Mouse (Mus musculus) ES-E14 (cell line): Measurements from ENCODE around the gene Brd1. TPM values are rescaled to one million over a fixed set of nuclear protein-coding genes. Genes with fewer than 3 reads are reported as not detected.

Experiments used
- DNase-seq: peaks from one replicate; pipeline ENCODE4 v3.0.0-alpha.2; 2013; ENCODE audit warnings: low read depth, low spot score
- H3K27ac ChIP-seq: 2 replicates; pipeline ENCODE4 v1.5.1; 2012; ENCODE audit warnings: low read depth, mild to moderate bottlenecking, low read length, moderate library complexity, mixed read lengths; ENCODE audit not compliant: poor library complexity, insufficient read depth, severe bottlenecking
- H3K36me3 ChIP-seq: 2 replicates; pipeline ENCODE4 v1.6.1; 2012; ENCODE audit warnings: mild to moderate bottlenecking, low read length, moderate library complexity, mixed read lengths; ENCODE audit not compliant: control insufficient read depth, poor library complexity, insufficient read depth, severe bottlenecking
- H3K4me1 ChIP-seq, 2 experiments: fragments of 150-350 bp in 1 of 2; sonication (generic) in 1 of 2; 2 replicates each; pipeline ENCODE4 v1.6.1; 2012; ENCODE audit warnings: low read length in 2 of 2, mild to moderate bottlenecking in 1 of 2, mixed read lengths in 1 of 2; ENCODE audit not compliant: control insufficient read depth in 2 of 2, insufficient read depth in 2 of 2, poor library complexity in 1 of 2
- H3K4me3 ChIP-seq, 2 experiments: fragments of 150-350 bp in 1 of 2; sonication (generic) in 1 of 2; 2 replicates each; pipeline ENCODE4 v1.5.1; 2012; ENCODE audit warnings: low read length in 2 of 2, low read depth in 1 of 2, mild to moderate bottlenecking in 1 of 2, mixed read lengths in 1 of 2; ENCODE audit not compliant: insufficient read depth in 1 of 2, poor library complexity in 1 of 2, severe bottlenecking in 1 of 2
- H3K9ac ChIP-seq: 2 replicates; pipeline ENCODE4 v1.6.1; 2012; ENCODE audit warnings: low read depth, mild to moderate bottlenecking, low read length, mixed read lengths; ENCODE audit not compliant: poor library complexity, insufficient read depth, severe bottlenecking
- H3K9me3 ChIP-seq: fragments of 150-350 bp; sonication (generic); 2 replicates; pipeline ENCODE4 v1.6.1; 2012; ENCODE audit warnings: low read depth, mild to moderate bottlenecking, low read length; ENCODE audit not compliant: control insufficient read depth, insufficient read depth
- CHD2 ChIP-seq: IDR thresholded peaks from 2 replicates; pipeline ENCODE4 v1.6.1; 2014; ENCODE audit warnings: mild to moderate bottlenecking, low read depth, low read length, inconsistent platforms
- HCFC1 ChIP-seq: IDR thresholded peaks from 2 replicates; pipeline ENCODE4 v1.6.1; 2012; ENCODE audit warnings: low read length, inconsistent platforms, borderline replicate concordance; ENCODE audit not compliant: insufficient read depth
- MAFK ChIP-seq: IDR thresholded peaks from 2 replicates; pipeline ENCODE4 v1.6.1; 2014; ENCODE audit warnings: mild to moderate bottlenecking, low read depth, low read length, inconsistent platforms; ENCODE audit not compliant: insufficient read depth
- ZC3H11A ChIP-seq: IDR thresholded peaks from 2 replicates; pipeline ENCODE4 v1.6.1; 2012; ENCODE audit warnings: low read depth, mild to moderate bottlenecking, inconsistent platforms, low read length, borderline replicate concordance
- ZNF384 ChIP-seq: IDR thresholded peaks from 2 replicates; pipeline ENCODE4 v1.6.1; 2012; ENCODE audit warnings: low read depth, low read length, inconsistent platforms
- in situ Hi-C, 2 experiments: fragments of 600-800 bp; cut with MboI; formaldehyde crosslinking; loops; one replicate each; pipeline ENCODE4 v1.15.1; 2025; ENCODE audit warnings: low sequenced_read_pairs in 2 of 2, inconsistent platforms in 1 of 2; ENCODE audit not compliant: unreplicated experiment in 2 of 2
- total RNA-seq: library from RNA; depleted of rRNA; stranded (reverse); fragments of 300-350 nt; gene quantifications from 2 replicates; pipeline ENCODE4 v1.2.3, GENCODE M21; 2012

Brd1 gene
- total RNA-seq, 1 experiment, result 54.2 TPM

DNA sequence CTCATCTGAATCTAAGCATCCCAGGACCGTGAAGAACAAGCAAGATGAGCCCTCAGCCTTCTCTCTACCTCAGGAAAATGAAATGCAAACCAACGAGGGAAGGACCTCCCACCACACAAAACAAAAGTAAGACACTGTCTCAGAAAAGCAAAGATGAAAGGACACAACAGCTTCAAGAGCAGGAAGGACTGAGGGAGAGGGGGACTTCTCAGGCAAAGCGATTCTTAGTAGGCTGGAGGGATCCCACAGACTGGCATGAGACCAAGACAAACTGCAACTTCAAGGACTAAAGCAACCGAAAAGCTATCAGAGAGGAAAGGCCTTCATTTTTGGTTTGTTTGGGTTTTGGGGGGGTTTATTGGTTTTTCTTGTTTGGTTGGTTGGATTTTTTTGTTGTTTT is 2.1 kb upstream of the Brd1 start:
- Histone ChIP-seq H3K4me3 (no peak overlapping the region), H3K9me3 (no peaks in the 10 kb centered on the region), H3K4me1 (peaks cover 12 to 17% of the 10 kb centered on the region in 2 experiments), H3K9ac (no peak overlapping the region), H3K27ac (no peak overlapping the region), H3K36me3 (no peaks in the 10 kb centered on the region)
- TF ChIP-seq ZNF384 (no peak), ZC3H11A (no peak), CHD2 (no peak), HCFC1 (no peak)
- no peak for DNase-seq
- in situ Hi-C loops, result no loop called here

DNA sequence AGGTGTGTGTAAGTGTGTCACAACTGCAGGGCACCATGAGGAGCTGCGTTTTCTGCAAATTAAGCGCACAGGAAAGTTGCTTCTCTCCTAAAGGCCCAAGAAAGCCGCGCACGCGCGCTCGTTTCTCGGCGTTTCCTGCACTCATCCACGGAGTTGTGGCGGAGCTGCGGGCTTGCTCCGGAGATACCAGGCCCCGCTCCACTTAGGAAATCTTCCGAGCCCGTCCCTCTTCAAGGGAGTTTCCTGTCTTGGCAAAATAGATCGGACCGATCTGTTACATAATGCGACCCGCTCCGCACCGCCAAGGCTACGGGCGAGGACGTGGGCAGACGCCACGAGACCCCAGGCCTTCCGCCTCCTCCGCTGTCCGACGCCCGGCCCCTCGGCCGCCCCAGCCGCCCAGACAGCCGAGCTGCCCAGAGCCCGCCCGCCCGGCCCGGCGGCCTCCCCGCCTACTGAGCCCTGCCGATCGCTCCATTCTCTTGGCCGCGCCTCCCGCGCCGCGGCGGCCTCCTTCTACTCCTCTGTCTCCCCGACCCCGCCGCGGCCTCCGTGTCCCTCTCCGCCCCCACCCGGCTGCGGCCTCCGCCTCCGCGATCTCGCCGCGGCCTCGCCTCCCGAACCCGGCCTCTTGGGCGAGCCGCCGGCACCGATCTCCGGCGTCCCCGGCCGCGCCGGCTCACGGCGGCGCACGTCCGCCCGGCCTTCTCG is 837 bp downstream of the Brd1 start:
- TF ChIP-seq ZC3H11A (no peak), ZNF384 (no peak), CHD2 (no peak), MAFK (no peak), HCFC1 (no peak)
- in situ Hi-C loops, result no loop called here
- H3K9ac ChIP-seq, result peak overlapping the region; percentile 97
- DNase-seq, result no peak
- peaks cover 21% of the 10 kb centered on the region for H3K36me3 ChIP-seq
- H3K4me3 ChIP-seq, result peak overlapping the region; percentile 97 to 99
- H3K27ac ChIP-seq, result peak overlapping the region; percentile 56
- H3K9me3 ChIP-seq, result no peaks in the 10 kb centered on the region
- peaks cover 18 to 36% of the 10 kb centered on the region in 2 experiments for H3K4me1 ChIP-seq

DNA sequence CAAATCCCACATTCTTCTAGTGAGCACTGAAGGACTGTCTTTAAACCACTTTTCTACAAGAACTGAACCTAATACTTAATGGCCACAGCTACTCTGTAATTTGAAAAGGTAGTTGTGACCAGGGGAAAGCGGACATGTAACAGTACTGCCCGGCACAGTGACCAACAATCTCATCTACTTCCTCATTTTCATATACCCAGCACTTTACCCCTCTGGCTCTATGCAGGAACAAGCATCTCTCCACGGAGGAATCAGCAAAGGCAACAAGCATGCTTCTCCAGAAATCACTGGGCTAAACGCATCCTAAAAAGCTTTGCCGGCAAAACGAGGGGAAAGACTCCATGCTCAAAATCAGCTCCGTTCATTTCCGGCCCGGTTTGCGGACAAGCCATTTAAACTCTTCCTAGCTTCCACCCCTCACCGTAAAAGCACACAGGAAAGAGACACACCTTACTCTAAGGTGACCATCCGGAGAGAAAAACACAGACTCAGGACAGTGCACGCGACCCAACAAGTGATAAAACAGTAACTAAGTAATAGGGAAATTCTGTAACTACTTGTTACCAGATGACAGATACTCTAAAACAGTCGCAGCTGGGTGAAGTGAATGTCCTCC is 1.5 kb downstream of the Brd1 start:
- no peak for TF ChIP-seq MAFK
- TF ChIP-seq CHD2, result no peak
- TF ChIP-seq HCFC1, result no peak
- TF ChIP-seq ZNF384, result no peak
- TF ChIP-seq ZC3H11A, result no peak
- Histone ChIP-seq H3K9ac (peak overlapping the region; percentile 97), H3K36me3 (peaks cover 22% of the 10 kb centered on the region), H3K27ac (no peak overlapping the region), H3K4me1 (peaks cover 18 to 37% of the 10 kb centered on the region in 2 experiments), H3K4me3 (peak overlapping the region; percentile 97 to 99), H3K9me3 (no peaks in the 10 kb centered on the region)
- DNase-seq, result no peak
- in situ Hi-C loops, result no loop called here

DNA sequence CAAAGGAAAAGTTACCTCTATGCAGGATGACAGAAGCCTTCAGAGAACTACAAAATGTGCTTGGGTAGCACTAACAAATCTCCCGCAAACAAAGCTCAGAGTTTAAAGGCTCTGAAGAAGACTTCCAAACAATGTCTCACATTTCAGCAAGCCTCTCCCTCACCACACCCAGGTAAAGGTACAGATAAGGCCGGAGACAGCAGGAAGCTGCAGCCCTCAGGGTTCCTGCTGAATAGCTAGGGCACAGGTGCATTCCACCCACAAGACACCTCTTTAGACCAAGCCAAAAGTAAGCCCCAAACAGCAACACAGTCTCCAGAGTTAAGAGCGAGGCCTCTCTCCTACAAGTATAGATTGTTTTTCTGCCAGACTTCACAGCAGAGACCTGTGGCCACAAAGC is 3.3 kb downstream of the Brd1 start:
- no peak overlapping the region for H3K27ac ChIP-seq
- H3K4me1 ChIP-seq, result peaks cover 18 to 38% of the 10 kb centered on the region in 2 experiments
- H3K9me3 ChIP-seq, result no peaks in the 10 kb centered on the region
- no peak for TF ChIP-seq MAFK
- peaks cover 29% of the 10 kb centered on the region for H3K36me3 ChIP-seq
- DNase-seq, result no peak
- H3K9ac ChIP-seq, result no peak overlapping the region
- H3K4me3 ChIP-seq, result peak overlapping the region; percentile 13 to 23; a peak in 1 of 4 replicates
- in situ Hi-C loops, result no loop called here

DNA sequence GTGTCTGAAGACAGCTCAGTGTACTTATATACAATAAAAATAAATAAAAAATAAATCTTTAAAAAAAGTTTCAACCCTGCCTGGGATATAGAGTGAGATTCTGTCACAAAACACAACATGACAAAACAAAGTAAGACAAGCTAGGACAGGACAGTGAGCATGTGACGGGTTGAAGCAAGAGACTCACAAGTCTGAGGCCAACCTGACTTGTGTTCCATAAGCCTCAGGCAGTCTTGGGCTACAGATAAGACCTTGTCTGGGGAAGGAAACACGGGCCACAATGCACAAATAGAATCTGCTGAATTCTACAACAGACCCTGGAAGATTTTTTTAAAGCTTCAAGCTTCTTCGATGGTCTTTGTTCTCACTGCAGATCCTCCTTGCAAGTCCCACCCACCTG is 6.8 kb downstream of the Brd1 start:
- Histone ChIP-seq H3K9ac (no peak overlapping the region), H3K27ac (no peak overlapping the region), H3K9me3 (no peaks in the 10 kb centered on the region), H3K4me1 (peaks cover 12 to 43% of the 10 kb centered on the region in 2 experiments; a peak in 3 of 4 replicates), H3K4me3 (no peak overlapping the region), H3K36me3 (peaks cover 51% of the 10 kb centered on the region)
- DNase-seq, result no peak
- TF ChIP-seq HCFC1, result no peak
- no peak for TF ChIP-seq CHD2
- no peak for TF ChIP-seq ZNF384
- no peak for TF ChIP-seq ZC3H11A
- no peak for TF ChIP-seq MAFK
- in situ Hi-C loops, result no loop called here
